Mouse (Mus musculus): ENCODE measurements at regions not wholly inside any gene's neighbourhood (a gene's known extent, or its start where the extent isn't known, plus 50 kb on each side); places are given as distances from the start of the nearest gene placed in this dataset.

DNA sequence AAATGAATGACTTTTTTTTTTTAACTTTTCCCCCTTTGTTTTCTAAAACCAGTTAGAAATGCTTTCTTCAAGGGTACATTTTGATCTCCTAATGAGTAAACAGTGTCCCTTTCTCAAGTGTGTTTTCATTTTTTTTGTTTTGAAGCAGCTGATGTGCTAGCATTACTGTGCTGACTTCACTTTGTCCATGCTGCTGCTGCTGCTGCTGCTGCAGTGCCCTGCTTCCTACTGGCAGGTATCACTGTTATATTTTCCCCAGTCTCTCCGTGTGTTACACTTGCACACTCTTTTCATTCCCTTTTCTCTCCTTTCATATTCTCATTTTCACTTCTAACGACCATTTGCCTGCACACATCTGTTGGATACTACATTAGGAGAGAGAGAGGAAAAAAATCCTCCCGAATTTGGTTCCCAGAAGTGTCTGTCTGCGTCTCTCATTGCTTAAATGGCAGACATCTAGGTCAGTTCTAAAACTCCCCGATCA, 266.0 kb downstream of the Cd109 start:
- no peak for DNase-seq (ENCODE audit: extremely low read depth, insufficient read length, low spot score)

DNA sequence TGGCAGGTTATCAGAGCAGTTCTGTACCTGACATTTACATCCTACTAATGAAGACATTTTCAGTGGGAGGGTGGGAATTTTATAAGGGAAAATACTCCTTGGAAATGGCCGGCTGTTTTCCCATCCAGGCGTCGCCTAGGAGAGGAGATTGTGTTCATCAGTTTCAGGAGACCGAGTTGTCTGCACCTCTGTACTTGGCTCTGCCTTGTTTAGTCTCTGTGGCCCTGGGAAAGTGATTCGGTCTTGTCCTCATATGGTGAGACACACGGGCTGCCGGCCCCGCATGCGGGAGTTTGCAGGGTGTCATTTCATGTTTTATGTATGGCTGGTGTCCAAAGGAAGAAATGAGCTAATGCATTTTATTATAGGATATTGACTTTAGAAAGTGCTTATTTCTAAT, 287.9 kb downstream of the Cd109 start:
- DNase-seq (ENCODE audit: extremely low read depth, insufficient read length, low spot score) = no peak

DNA sequence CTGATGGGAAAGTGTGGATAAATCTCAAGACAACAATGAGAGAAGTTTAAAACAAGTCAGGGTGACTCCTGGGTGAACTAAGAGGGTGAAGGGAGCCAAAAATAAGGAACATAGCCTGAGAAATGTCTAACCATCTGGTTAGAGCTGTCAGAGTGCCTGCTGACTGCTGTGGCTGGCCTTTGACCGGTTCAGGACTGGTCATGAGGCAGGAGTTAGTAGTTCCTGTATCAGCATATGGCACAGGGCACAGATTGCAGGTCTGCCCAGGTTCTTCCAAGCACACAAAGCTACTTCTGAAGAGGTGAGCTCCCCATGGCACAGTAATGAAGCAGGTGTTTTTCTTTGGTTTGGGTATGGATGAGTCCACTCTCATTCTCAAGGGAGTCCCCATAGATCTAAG, 302.0 kb downstream of the Cd109 start:
- DNase-seq (ENCODE audit: extremely low read depth, insufficient read length, low spot score) = no peak

DNA sequence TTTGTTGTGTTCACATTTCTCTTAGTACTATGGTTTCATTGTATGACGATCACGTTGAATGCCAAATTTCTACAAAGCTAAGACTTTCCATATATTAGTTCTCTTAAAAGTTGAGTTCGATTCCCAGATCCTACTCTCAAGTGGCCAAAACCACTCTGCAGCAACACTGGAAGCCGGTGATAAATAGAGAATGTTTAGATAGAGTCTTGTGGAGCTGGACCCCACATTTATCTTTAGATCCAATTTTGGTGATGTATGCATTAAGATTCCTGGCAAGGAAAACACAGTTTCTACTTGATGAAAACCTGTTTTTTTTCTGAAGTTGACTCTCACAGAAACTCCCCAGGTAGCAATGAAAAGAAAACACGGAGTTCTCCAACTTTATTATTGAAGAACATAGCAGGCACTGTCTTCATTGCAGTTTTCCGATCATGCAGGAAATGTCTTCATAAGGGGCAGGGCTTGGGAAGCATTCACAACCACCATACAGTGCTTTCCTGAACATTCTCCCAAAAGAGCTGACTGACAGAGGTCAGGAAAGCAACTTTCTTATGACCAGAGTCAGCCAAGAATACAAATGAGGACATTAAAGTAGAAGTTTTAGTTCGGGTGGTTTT, 310.7 kb downstream of the Cd109 start:
- no peak for DNase-seq (ENCODE audit: extremely low read depth, insufficient read length, low spot score)

DNA sequence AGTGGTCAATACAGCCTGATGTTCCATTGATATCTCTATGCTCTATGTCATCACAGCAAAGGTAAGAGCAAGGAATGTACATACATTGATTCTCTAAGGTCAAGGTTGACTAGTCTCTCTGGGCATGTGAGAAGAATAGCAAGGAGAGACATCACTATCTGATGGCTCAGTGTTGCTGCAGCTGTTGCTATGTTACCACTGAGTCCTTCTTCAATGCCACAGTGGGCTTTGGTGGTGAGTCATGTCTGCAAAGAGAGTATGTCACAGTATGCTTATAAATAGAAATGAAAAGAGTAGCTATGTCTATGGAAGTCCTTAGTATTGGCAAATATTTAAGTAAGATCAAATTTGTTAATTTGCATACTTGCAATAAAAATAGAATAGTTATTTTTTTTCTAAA, 326.3 kb downstream of the Cd109 start:
- no peak for DNase-seq (ENCODE audit: extremely low read depth, insufficient read length, low spot score)

DNA sequence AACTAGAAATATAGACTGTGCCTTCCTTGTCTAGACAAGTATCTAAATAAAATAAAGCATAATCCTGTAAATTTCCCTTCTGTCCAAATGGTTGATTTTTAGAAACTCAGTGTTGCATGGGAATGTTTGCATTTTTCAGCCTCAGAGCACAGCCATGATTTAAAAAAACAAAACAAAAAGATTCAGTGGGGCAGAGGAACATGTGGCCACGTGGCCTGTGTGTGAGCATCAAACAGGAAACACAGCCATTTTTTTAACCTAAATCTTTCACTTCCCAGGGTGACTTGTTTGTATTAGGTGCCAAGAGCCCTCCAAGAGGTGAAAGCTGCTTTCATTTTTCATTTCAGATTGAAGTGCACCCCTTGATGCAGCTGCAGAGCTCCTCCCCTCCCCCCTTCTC, 349.5 kb downstream of the Cd109 start:
- no peak for DNase-seq (ENCODE audit: extremely low read depth, insufficient read length, low spot score)

DNA sequence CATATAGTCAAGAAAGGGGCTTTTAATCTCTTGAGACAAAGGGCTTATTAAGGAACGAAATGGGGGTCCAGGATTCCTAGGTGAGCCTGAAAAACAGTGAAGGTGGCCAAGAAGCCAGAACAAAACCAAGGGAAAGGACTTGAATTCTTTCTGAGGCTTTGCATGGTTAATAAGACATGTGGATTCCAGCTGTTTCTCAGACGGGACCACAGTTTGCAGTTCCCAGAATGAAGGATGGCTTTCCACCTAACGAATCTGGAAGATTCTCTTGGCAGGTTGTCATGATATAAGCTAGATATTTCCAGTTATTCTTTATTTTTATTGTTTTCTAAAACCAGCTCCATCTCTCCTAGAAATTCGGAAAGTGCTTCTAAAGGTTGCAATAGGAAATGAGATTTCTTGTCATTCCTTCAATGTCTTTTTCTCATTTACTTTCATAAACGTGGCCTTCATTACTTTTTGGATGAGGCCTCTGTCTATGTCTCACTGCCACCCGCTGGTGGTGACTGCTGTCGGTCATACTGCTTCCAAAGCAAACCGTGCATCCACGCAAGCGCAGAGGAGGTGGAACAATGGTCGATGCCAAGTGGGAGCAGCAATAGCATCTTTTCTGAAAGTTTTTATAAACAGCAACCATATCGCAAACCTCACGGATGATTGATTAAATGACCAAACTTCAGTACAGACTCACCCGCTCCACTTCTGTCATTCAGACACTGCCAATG, 350.0 kb downstream of the Cd109 start:
- DNase-seq (ENCODE audit: extremely low read depth, insufficient read length, low spot score) = no peak

DNA sequence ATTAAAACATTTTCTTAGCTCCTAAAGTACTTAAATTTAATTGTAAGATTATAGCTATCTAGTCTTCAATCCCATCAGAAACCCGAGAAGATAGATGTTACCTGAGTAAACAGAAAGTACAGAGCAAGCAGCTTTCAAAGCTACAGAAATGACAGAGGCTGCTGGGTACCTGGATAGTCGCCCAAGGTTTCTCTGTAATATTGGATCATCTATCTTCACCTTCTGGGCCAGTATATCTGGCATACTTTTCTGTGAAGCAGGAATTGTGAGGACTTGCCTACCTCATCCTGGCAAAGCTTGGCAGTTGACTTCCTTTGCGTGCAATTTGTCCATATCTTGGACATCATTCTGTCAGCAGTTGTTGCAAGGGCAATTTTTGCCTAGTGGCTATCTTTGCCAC, 356.4 kb downstream of the Cd109 start:
- no peak for DNase-seq (ENCODE audit: extremely low read depth, insufficient read length, low spot score)

DNA sequence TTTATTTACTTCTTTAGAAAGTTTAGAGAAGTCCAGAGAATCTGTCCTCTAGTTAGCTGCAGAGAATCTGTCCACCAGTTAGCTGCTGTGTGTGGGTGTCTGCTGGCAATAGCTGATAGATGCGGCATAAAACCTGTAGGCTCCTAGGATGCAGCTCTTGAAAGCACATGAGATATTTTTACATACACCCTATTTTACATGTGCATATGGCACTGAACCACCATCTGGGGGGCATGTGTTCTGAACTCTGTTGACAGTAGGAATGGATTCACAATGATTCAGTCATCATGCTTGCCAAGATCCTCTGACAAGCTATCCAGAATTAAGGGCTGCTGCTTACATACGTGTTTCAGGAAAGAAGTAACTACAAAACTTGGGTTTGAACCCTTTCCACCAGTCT, 368.4 kb downstream of the Cd109 start:
- no peak for DNase-seq (ENCODE audit: extremely low read depth, insufficient read length, low spot score)

DNA sequence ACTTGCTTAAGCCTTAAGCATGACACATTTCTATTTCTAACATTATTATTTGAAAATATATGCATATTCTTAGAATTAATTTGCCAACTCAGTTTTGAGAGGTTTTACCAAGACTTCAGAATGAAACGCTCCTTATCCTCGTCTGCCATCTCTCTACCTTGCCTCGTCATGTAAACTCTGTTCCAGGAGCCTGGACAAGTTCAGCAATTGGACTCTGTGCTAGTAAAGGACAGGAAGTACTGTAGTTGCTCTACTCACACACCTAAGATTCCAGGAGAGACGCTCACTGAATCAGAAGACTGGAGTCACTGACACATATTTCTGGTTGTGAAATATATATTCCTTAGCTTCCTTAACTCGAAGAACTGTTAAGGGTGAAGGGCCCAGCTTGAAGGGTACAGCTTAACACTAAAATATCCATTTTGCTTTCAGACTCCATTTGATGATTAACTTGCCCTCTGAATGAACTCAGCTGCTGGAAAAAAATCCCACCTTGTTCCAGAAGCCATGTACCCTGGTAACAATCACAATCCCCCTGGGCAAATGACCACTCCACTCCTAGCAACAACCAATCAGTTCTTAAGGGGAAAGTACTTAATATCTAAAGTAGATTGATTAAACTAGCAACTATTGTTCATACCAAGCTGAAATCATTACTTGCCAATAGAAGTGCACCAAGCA, 370.0 kb downstream of the Cd109 start:
- DNase-seq (ENCODE audit: extremely low read depth, insufficient read length, low spot score) = no peak

DNA sequence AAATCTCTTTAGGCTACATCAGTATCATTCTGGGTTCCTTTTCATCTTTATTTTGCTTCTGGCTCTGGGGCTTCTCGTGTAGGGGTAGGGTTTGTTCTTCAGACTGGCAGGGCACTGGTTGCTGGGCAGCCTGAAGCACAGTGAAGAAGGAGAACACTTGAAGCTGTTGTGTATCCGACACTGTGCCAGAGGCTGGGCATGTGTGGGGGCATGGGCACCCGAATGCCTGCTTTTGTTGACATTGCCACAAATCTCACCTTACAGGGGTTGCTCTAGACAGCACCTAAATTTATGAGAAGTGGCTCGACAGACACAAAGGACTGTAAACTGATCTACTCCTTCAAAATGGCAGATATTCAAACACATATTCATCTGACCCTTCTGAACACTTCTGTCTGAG, 376.0 kb downstream of the Cd109 start:
- no peak for DNase-seq (ENCODE audit: extremely low read depth, insufficient read length, low spot score)

DNA sequence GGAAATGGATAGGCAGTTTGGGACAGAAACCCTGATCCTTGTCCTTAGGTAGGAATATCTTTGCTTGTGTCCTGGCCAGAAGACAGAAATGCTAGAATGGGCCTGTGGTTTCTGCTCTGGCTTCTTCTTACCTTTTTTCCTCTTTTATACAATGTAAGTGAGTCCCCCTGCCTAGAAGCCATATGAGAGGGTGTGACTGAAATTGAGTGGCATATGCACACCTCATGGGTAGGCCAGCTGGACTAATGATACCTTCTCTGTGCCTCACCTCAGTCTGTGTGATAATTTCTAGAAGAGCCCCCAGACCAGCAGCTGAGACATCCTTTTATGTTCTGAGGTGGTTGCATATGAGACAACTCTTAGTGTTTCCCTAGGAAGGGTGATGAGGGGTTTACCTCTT, 385.7 kb downstream of the Cd109 start:
- DNase-seq (ENCODE audit: extremely low read depth, insufficient read length, low spot score) = no peak

DNA sequence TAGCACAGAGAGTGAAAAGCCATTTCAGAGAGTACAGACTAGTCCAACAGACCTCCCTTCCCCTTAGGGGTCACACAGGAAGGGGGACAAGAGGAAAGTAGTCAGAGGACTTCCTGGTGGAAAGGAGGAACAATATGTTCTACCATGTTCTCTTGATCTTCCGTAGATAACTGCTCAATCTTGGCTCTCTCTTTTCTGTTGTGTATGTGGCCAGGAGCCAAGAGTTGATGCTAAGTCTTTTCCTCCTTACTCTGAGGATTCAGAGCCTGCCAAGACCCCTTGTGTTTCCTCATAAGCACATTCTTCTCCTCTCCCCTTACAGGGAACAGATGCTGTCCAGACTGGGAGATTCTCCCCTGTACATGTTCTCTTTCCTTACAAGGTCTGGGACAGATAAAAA, 386.6 kb downstream of the Cd109 start:
- no peak for DNase-seq (ENCODE audit: extremely low read depth, insufficient read length, low spot score)

DNA sequence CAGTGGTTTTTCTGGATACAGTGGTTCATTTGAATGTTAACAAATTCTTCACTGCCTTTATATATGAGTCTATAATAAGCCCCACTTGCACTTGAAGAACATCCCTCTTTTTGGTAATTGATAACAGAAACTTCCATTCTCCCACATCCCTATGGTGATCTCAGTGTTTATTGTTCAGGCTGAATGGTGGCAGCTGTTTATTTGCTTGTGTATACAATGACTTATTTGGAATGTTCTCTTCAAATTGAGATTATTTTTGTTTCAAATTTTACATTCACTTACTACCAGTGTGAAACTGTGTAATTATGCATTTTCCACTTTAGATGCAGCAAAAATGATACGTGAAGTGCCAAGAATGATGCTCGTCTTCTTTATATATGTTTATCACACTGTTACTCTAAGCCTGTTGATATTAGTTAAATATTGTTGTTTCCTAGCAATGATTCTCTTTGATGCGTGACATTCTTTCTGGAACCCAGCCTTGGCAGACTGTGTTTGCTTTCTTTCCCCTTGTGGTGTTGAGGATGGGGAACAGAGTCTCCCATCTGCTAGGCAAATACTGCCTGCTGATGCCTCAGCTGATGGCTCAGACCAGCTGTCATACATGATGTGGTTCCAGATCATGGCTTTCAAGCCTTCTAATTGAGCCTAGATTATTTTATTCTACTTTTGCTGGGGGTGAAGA, 389.1 kb downstream of the Cd109 start:
- DNase-seq (ENCODE audit: extremely low read depth, insufficient read length, low spot score) = no peak

DNA sequence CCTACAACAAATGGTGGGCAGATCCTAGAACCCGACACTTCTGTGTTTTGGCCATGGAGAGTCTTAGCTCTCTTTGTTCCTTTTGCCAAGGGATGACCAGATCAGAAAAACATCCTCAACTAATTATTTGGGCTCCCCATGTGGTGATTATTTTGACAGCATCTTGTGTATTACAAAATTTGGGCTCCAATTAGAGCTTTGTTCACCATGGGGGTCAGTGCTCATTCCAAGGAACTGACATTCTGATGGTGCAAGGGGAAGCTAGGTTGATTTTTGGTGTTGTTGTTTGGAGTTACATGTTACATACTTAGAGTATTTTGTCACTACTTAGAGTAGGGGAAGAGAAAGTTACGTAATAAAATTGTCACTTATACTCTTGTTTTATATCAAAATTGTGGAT, 406.9 kb downstream of the Cd109 start:
- DNase-seq (ENCODE audit: extremely low read depth, insufficient read length, low spot score) = no peak

DNA sequence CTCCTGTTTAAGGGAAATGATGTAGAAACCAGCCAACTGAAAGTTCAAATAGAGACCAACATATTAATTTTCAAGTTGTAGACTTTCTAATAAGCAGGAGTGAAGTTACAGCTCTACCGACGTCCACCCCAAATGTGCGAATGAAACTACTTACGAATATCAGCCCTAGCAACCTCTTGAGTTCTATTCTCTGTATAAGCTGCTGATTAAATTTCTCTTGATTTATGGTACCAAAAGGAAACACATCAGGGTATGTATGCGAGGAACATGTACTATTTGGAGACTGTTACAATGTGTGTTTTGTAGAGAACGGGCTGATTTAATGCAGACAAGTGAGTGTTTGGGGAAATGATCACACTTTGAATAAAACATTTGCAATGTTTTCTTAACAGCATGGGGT, 412.9 kb downstream of the Cd109 start:
- DNase-seq (ENCODE audit: extremely low read depth, insufficient read length, low spot score) = no peak

DNA sequence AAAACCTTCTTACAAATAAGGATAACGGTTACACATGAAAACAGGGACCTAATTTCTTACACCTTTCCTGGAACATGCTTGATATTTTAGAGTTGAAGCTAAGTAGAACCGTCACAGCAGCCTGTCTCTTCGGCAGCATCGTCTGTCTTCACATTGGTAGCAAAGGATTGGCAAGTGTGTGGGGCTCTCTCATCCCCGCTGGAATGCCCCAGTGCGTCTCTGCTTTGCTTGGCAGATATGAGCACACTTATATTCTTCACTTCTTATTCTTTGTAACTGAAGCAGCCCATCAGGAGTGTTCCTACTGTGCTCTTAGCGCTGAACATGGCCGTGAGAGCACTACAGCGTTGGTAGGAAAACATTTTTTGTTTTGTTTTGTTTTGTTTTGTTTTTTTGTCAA, 414.1 kb downstream of the Cd109 start:
- no peak for DNase-seq (ENCODE audit: extremely low read depth, insufficient read length, low spot score)

DNA sequence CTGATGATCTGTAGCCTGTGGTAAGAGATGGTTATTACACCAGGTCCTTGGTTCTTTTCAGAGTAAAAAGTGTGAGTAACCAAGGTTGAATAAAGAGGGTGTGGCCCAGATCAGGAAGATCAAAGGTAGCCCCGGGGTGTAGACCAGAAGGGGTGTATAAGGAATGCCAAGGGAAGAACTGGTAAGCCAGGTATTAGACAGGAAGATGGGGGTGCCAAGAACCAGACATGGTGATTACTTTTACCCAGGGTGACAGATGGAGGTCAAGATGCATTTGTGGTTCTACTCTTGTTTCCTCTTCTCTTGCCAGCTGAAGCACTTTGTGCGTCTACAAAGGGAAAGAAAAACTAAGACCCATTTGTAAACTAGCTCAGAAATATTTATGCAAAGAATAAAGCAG, 420.3 kb downstream of the Cd109 start:
- no peak for DNase-seq (ENCODE audit: extremely low read depth, insufficient read length, low spot score)

DNA sequence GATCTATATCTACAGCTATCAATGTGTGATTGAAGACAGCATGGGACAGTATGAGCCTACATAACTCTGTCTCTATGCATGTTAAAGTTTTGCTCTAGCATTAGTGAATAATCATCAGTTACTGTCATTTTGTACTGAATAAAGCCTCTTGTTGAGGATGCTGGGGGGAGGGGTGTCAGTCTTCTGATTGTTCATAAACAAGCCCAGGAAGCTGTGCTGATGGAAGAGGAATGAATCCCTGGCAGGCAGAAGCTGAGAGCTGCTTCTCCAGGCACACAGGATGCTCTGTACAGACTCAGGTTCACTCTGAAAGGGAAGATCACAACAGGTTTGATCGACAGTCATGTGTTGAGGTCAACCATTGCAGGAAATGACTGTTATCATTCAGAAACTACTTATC, 421.7 kb downstream of the Cd109 start:
- no peak for DNase-seq (ENCODE audit: extremely low read depth, insufficient read length, low spot score)

DNA sequence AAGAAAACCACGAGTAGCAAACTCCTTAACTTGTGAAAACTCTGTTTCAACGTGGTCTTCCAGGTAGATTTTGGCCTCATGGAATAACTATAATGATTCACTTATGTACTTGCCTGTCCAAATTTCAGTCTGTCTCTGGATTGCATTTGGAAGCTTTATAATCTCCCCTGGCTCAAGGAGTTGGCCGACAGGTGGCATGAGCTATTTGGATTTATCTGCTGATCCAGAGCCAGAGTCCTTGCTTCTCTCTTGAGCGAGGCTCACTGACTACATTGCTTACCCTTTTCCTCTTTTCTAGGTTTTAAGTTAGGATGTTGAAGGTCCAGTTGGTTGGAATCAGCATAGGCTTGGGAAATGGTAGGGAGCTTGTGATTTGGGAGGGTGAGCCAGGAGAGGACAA, 423.6 kb downstream of the Cd109 start:
- no peak for DNase-seq (ENCODE audit: extremely low read depth, insufficient read length, low spot score)

DNA sequence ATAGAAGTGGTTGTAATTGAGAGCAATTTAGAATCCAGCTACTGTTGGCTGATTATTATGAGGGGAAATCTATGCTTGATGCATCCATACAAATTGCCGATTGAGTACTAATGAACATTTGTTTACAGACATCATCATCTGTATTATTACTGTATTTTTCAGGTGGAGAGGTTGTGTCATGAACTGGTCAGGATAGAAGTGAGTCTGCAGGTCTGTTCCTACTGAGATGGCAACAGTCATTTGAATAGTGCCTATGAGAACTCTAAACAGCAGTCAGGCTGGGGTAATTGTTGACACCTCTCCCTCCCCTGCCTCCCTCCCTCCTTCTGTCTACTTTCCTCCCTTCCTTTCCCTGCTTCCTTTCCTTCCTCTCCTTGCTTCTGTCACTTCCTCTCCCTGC, 429.0 kb downstream of the Cd109 start:
- no peak for DNase-seq (ENCODE audit: extremely low read depth, insufficient read length, low spot score)

DNA sequence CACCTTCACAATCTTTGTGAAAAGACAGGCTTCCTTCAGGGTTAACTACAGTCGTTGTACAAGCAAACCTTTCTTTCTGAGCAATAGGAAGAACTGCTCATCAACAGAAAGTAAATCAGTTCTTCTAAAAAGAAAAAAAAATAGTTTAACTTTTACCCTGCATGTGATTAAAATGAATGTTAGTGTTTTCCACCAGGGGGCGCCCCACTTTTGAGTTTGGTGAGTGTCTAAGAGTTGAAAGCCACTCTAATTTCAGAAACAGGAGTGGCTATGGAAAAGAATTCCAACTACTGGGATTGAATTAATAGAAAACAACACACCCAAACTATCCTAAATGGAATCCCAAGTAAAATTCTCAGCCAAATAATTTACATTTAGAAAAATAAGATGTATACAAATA, 430.0 kb downstream of the Cd109 start:
- no peak for DNase-seq (ENCODE audit: extremely low read depth, insufficient read length, low spot score)
